Mouse (Mus musculus) kidney, postnatal 10 days (tissue): ENCODE data around the gene Tbc1d12.
"Not testable (repeated sequence)": the region's sequence is repeated elsewhere in the genome, so short reads cannot be mapped to it uniquely, and the experiment has no call there.

Source experiments
- DNase-seq: peaks from one replicate; pipeline ENCODE4 v3.0.0; 2021; ENCODE audit warnings: mixed read lengths

The Tbc1d12 gene

GRCm38 (mm10) chr19:38836438-38837170, at the start of gene Tbc1d12:
Tbc1d12 (plus strand) TSS chr19:38836579.
- peak; percentile 97 for DNase-seq

DNA sequence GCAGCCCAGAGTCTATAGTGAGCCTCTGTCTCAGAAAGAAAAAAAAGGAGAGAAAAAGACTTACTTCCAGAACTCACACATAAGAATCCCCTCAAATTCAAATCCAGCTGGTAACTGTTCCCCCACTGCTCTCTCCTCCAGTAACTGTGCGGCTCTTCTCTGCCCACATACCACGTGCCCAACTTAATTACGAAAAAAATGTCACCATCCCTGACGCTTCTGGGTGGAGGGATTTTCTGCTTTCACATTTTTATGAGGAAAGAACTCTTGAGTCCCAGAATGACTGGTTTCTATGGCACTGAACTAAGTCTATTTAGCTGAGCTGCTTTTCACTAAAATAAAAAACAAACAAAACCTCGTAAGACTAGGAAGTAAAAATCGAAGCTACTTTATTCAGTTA, 48.6 kb upstream of the Tbc1d12 start:
- no peak for DNase-seq

GRCm38 (mm10) chr19:38793563-38794045, 42.8 kb upstream of the Tbc1d12 start:
- no peak for DNase-seq

DNA sequence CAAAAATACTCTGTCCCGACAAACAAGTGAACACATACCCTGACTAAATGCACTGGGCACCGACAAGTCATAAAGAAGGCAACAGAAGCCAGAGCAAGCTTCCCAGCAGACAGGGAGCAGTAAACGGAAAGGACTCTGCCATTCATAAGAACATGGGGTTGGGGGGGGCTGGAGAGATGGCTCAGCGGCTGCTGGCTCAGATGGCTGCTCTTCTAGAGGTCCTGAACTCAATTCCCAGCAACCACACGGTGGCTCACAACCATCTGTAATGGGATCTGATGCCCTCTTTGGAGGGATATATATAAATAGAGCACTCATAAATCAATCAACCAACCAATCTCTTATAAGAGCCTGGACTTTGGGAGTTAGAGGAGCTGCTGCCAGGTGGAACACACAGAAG, 39.8 kb upstream of the Tbc1d12 start:
- DNase-seq: no peak

GRCm38 (mm10) chr19:38798291-38798690, 38.1 kb upstream of the Tbc1d12 start:
- no peak for DNase-seq

DNA sequence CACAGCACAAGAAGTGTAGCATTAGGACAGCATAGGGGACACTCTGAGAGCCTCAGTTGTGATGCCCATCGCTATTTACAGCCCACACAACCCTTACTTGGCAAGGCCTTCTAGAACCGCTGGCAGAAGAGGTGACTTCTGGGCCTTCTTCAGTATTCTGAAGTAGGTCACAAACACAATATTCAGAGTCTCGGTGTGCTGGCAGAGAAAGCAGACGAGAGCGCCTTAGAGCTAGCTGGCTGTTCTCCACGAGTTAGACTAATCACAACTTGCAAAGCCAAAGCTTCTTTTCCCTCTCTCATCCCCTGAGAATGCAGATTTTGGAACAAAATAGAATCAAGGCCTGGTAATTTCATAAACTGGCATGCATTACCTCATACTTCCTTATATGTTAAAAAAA, 37.6 kb upstream of the Tbc1d12 start:
- DNase-seq: no peak

GRCm38 (mm10) chr19:38818191-38818590, 18.2 kb upstream of the Tbc1d12 start:
- DNase-seq: no peak

- peak; percentile 96 for DNase-seq
Observed at GRCm38 (mm10) chr19:38818766-38819426, 17.5 kb upstream of the Tbc1d12 start, which contains the start of gene Noc3l. Noc3l (minus strand) TSS chr19:38819237.

- DNase-seq: no peak
Observed at GRCm38 (mm10) chr19:38819427-38819802, 17.0 kb upstream of the Tbc1d12 start.

- DNase-seq: no peak
Observed at GRCm38 (mm10) chr19:38820186-38820804, 16.1 kb upstream of the Tbc1d12 start.

- no peak for DNase-seq
Observed at GRCm38 (mm10) chr19:38833224-38833623, 3.2 kb upstream of the Tbc1d12 start.

DNA sequence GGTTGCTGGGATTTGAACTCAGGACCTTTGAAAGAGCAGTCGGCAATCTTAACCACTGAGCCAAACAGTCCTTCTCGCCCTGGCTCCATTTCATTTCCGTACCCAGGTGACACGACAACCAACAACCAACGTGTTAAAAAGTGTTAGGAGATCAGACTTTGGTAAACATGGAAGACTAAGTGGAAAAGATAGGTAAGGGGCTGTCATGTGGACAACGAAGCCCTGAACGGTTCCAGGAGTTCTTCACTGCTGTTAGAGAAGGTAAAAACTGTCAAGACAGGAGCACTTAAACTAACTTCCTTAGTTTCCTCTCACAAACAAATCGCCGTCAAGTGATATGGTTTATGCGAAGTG, 318 bp upstream of the Tbc1d12 start:
- no peak for DNase-seq

- DNase-seq: peak; percentile 82
Observed at GRCm38 (mm10) chr19:38837171-38837641, 827 bp downstream of the Tbc1d12 start.

- DNase-seq: no peak
Observed at GRCm38 (mm10) chr19:38844817-38845216, 8.4 kb downstream of the Tbc1d12 start.

DNA sequence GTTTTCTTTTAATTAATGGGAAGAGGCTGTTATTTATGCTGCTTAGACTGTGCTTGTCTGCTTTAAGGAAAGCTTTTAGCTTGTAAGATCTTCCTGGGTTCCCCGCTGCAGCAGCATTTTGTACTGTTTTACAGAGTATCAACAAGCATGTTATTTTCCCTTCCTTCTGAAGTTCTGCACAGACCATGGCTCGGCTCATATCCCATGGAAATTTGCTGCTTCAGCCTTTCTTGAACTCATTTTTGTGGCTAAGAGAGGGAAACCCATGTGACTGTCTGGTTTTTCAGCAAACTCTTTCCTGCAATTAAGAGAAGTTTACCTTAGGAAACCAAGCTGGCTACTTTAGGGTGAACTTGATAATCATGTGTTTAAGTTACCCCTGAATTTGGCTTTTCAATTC, 10.0 kb downstream of the Tbc1d12 start:
- no peak for DNase-seq

DNA sequence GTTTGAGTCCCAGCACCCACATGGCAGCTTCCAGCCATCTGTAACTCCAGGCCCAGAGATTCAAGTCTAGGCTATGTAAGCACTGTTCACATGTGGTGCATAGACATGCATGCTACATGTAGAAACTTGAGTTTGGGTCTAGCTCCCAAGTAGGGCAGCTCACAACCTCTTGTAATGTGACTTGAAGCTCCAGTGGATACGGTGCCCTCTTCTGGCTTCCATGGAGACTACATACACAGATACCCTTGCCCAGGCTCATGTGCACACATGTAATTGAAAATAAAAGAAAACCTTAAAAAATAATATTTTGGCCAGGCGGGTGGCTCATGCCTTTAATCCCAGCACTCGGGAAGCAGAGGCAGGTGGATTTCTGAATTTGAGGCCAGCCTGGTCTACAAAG, 21.8 kb downstream of the Tbc1d12 start:
- no peak for DNase-seq

- no peak for DNase-seq
Observed at GRCm38 (mm10) chr19:38862523-38862922, 26.1 kb downstream of the Tbc1d12 start.

GRCm38 (mm10) chr19:38874825-38875224, 38.4 kb downstream of the Tbc1d12 start:
- DNase-seq: not testable (repeated sequence)

- no peak for DNase-seq
Observed at GRCm38 (mm10) chr19:38880300-38880699, 43.9 kb downstream of the Tbc1d12 start.

GRCm38 (mm10) chr19:38901146-38902135, 65.1 kb downstream of the Tbc1d12 start:
- DNase-seq: peak; percentile 21

DNA sequence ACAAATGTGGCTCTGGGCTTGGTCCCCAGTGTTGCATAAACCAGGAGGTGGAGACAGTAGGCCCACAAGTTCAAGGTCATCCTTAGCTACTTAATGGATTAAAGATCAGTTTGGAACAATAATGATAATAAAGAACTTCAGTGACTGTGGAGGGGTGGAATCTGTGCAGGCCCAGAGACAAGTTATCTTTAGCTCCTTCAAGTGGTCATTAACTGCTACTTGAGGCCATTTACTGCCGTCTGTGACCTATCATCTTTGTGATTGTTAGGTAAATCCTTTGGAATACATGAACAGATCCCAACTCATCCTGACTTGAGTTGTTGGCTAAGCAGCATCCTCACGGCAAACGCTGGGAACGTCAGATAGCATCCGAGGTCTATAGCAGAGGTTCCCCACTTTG, 66.1 kb downstream of the Tbc1d12 start:
- DNase-seq: no peak

GRCm38 (mm10) chr19:38913786-38914185, 77.4 kb downstream of the Tbc1d12 start:
- DNase-seq: no peak

DNA sequence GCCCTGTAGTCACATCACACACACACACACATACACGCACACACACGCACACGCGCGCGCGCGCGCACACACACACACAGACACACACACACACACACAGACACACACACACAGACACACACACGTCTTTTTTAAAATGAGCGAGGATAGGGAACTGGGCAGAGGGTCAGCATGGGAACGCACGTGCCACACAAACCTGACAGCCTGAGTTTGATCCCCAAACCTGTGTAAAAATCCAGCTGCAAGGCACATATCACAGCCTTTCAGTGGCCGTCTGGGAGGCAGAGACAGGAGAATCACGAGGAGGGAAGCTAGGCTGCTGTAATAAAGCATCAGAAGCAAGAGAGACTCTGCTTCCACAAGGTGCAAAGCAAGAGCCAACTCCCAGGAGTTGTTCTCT, 78.5 kb downstream of the Tbc1d12 start:
- no peak for DNase-seq
